Mouse (Mus musculus): ENCODE results near the gene Ambra1.
"Not testable (repeated sequence)": the region's sequence is repeated elsewhere in the genome, so short reads cannot be mapped to it uniquely, and the experiment has no call there.

Gene Ambra1

GRCm38 (mm10) chr2:91725476-91725875 is 4.5 kb upstream of the Ambra1 start:
- in situ Hi-C loops (cut with MboI; ENCODE audit: low pct_unique_long_range_greater_than_20kb in 1 of 2, low sequenced_read_pairs in 2 of 2, unreplicated experiment in 1 of 2), result not testable (repeated sequence)

- in situ Hi-C loops (cut with MboI; ENCODE audit: low pct_unique_long_range_greater_than_20kb in 1 of 2, low sequenced_read_pairs in 2 of 2, unreplicated experiment in 1 of 2), result no loop called here
Observed at GRCm38 (mm10) chr2:91727011-91727410, 2.9 kb upstream of the Ambra1 start.

GRCm38 (mm10) chr2:91729571-91729970 is 363 bp upstream of the Ambra1 start:
- in situ Hi-C loops (cut with MboI; ENCODE audit: low pct_unique_long_range_greater_than_20kb in 1 of 2, low sequenced_read_pairs in 2 of 2, unreplicated experiment in 1 of 2), result no loop called here

- in situ Hi-C loops (cut with MboI; ENCODE audit: low pct_unique_long_range_greater_than_20kb in 1 of 2, low sequenced_read_pairs in 2 of 2, unreplicated experiment in 1 of 2), result no loop called here
Observed at GRCm38 (mm10) chr2:91735221-91735620, 5.3 kb downstream of the Ambra1 start.

GRCm38 (mm10) chr2:91739586-91739985 is 9.7 kb downstream of the Ambra1 start:
- in situ Hi-C loops (cut with MboI; ENCODE audit: low pct_unique_long_range_greater_than_20kb in 1 of 2, low sequenced_read_pairs in 2 of 2, unreplicated experiment in 1 of 2), result no loop called here

GRCm38 (mm10) chr2:91744686-91745085 is 14.8 kb downstream of the Ambra1 start:
- in situ Hi-C loops (cut with MboI; ENCODE audit: low pct_unique_long_range_greater_than_20kb in 1 of 2, low sequenced_read_pairs in 2 of 2, unreplicated experiment in 1 of 2), result no loop called here

GRCm38 (mm10) chr2:91749811-91750261 is 19.9 kb downstream of the Ambra1 start:
- in situ Hi-C loops (cut with MboI; ENCODE audit: low pct_unique_long_range_greater_than_20kb in 1 of 2, low sequenced_read_pairs in 2 of 2, unreplicated experiment in 1 of 2), result no loop called here

- in situ Hi-C loops (cut with MboI; ENCODE audit: low pct_unique_long_range_greater_than_20kb in 1 of 2, low sequenced_read_pairs in 2 of 2, unreplicated experiment in 1 of 2), result no loop called here
Observed at GRCm38 (mm10) chr2:91771921-91772705, 42.2 kb downstream of the Ambra1 start.

GRCm38 (mm10) chr2:91773309-91773708 is 43.4 kb downstream of the Ambra1 start:
- in situ Hi-C loops (cut with MboI; ENCODE audit: low pct_unique_long_range_greater_than_20kb in 1 of 2, low sequenced_read_pairs in 2 of 2, unreplicated experiment in 1 of 2), result no loop called here

- in situ Hi-C loops (cut with MboI; ENCODE audit: low pct_unique_long_range_greater_than_20kb in 1 of 2, low sequenced_read_pairs in 2 of 2, unreplicated experiment in 1 of 2), result no loop called here
Observed at GRCm38 (mm10) chr2:91779166-91779565, 49.2 kb downstream of the Ambra1 start.

- in situ Hi-C loops (cut with MboI; ENCODE audit: low pct_unique_long_range_greater_than_20kb in 1 of 2, low sequenced_read_pairs in 2 of 2, unreplicated experiment in 1 of 2), result no loop called here
Observed at GRCm38 (mm10) chr2:91791621-91792020, 61.7 kb downstream of the Ambra1 start.

- in situ Hi-C loops (cut with MboI; ENCODE audit: low pct_unique_long_range_greater_than_20kb in 1 of 2, low sequenced_read_pairs in 2 of 2, unreplicated experiment in 1 of 2), result no loop called here
Observed at GRCm38 (mm10) chr2:91792346-91792745, 62.4 kb downstream of the Ambra1 start.

GRCm38 (mm10) chr2:91794466-91794865 is 64.5 kb downstream of the Ambra1 start:
- in situ Hi-C loops (cut with MboI; ENCODE audit: low pct_unique_long_range_greater_than_20kb in 1 of 2, low sequenced_read_pairs in 2 of 2, unreplicated experiment in 1 of 2), result no loop called here

GRCm38 (mm10) chr2:91795091-91795490 is 65.2 kb downstream of the Ambra1 start:
- in situ Hi-C loops (cut with MboI; ENCODE audit: low pct_unique_long_range_greater_than_20kb in 1 of 2, low sequenced_read_pairs in 2 of 2, unreplicated experiment in 1 of 2), result no loop called here

GRCm38 (mm10) chr2:91811433-91811832 is 81.5 kb downstream of the Ambra1 start:
- in situ Hi-C loops (cut with MboI; ENCODE audit: low pct_unique_long_range_greater_than_20kb in 1 of 2, low sequenced_read_pairs in 2 of 2, unreplicated experiment in 1 of 2), result no loop called here

- in situ Hi-C loops (cut with MboI; ENCODE audit: low pct_unique_long_range_greater_than_20kb in 1 of 2, low sequenced_read_pairs in 2 of 2, unreplicated experiment in 1 of 2), result no loop called here
Observed at GRCm38 (mm10) chr2:91816741-91817140, 86.8 kb downstream of the Ambra1 start.

- in situ Hi-C loops (cut with MboI; ENCODE audit: low pct_unique_long_range_greater_than_20kb in 1 of 2, low sequenced_read_pairs in 2 of 2, unreplicated experiment in 1 of 2), result no loop called here
Observed at GRCm38 (mm10) chr2:91832227-91832626, 102.3 kb downstream of the Ambra1 start.

- in situ Hi-C loops (cut with MboI; ENCODE audit: low pct_unique_long_range_greater_than_20kb in 1 of 2, low sequenced_read_pairs in 2 of 2, unreplicated experiment in 1 of 2), result no loop called here
Observed at GRCm38 (mm10) chr2:91834272-91834671, 104.3 kb downstream of the Ambra1 start.

GRCm38 (mm10) chr2:91835031-91835430 is 105.1 kb downstream of the Ambra1 start:
- in situ Hi-C loops (cut with MboI; ENCODE audit: low pct_unique_long_range_greater_than_20kb in 1 of 2, low sequenced_read_pairs in 2 of 2, unreplicated experiment in 1 of 2), result no loop called here

- in situ Hi-C loops (cut with MboI; ENCODE audit: low pct_unique_long_range_greater_than_20kb in 1 of 2, low sequenced_read_pairs in 2 of 2, unreplicated experiment in 1 of 2), result no loop called here
Observed at GRCm38 (mm10) chr2:91835631-91836030, 105.7 kb downstream of the Ambra1 start.
